Mouse (Mus musculus) CD4-positive, CD25-positive, alpha-beta regulatory T cell, adult 9 weeks (primary cell): ENCODE results near the gene Pes1. TPM values are rescaled to one million over a fixed set of nuclear protein-coding genes. Genes with fewer than 3 reads are reported as not detected.

Source experiments
- polyA plus RNA-seq: library from polyadenylated mRNA; unstranded; fragments of 100-300 nt; shearing (Covaris generic); gene quantifications from one replicate; pipeline ENCODE4 v1.2.1, GENCODE M21; 2017

Gene Pes1
- 104 TPM for polyA plus RNA-seq

GRCm38 (mm10) chr11:3963610-3964415, at the start of gene Pes1:
Gene Pes1, plus strand, starts transcription at chr11:3963975.

GRCm38 (mm10) chr11:3914109-3914840, 49.5 kb upstream of the Pes1 start, which contains the start of gene Slc35e4:
Gene Slc35e4, minus strand, starts transcription at chr11:3914664.

GRCm38 (mm10) chr11:3931511-3932211, 32.1 kb upstream of the Pes1 start, which contains the start of gene Tcn2:
Gene Tcn2, minus strand, starts transcription at chr11:3932159.

GRCm38 (mm10) chr11:3976678-3977077, 12.9 kb downstream of the Pes1 start, which contains the start of gene 4930556J24Rik:
Gene 4930556J24Rik, minus strand, starts transcription at chr11:3976778.

GRCm38 (mm10) chr11:3983291-3983862, 19.6 kb downstream of the Pes1 start, which contains the start of gene Gal3st1:
Gene Gal3st1, plus strand, starts transcription at chr11:3983636.

Other genes starting within 250 kb of the Pes1 start
- not detected for gene Osbp2, start 100.1 kb upstream of the Pes1 start, polyA plus RNA-seq
- gene 4921536K21Rik, start 68.9 kb upstream of the Pes1 start, polyA plus RNA-seq: not detected
- gene Dusp18, start 68.7 kb upstream of the Pes1 start, polyA plus RNA-seq: 0.27 TPM
- 2.0 TPM for gene Slc35e4, start 49.3 kb upstream of the Pes1 start, polyA plus RNA-seq
- 37.6 TPM for gene Tcn2, start 31.8 kb upstream of the Pes1 start, polyA plus RNA-seq
- gene 4930556J24Rik, start 12.8 kb downstream of the Pes1 start, polyA plus RNA-seq: not detected
- gene Gal3st1, start 19.7 kb downstream of the Pes1 start, polyA plus RNA-seq: not detected
- not detected for gene Sec14l4, start 67.5 kb downstream of the Pes1 start, polyA plus RNA-seq
- gene Sec14l3, start 100.9 kb downstream of the Pes1 start, polyA plus RNA-seq: not detected
- gene Mtfp1, start 131.5 kb downstream of the Pes1 start, polyA plus RNA-seq: 3.3 TPM
- 0.72 TPM for gene Sec14l2, start 159.4 kb downstream of the Pes1 start, polyA plus RNA-seq
- gene Rnf215, start 171.2 kb downstream of the Pes1 start, polyA plus RNA-seq: 11.4 TPM
- gene Ccdc157, start 196.3 kb downstream of the Pes1 start, polyA plus RNA-seq: 3.8 TPM
- gene Sf3a1, start 196.4 kb downstream of the Pes1 start, polyA plus RNA-seq: 85.5 TPM
- 20.9 TPM for gene Tbc1d10a, start 222.8 kb downstream of the Pes1 start, polyA plus RNA-seq